Mouse (Mus musculus) cerebellum, adult 2 months (tissue): ENCODE data around the gene Tmem50a.

Experiments used
- CTCF ChIP-seq: fragments of 200-500 bp; IDR thresholded peaks from 2 replicates; pipeline ENCODE4 v1.5.1; 2011; ENCODE audit warnings: low read depth, mild to moderate bottlenecking, control low read depth, low read length, moderate library complexity, borderline replicate concordance; ENCODE audit not compliant: insufficient read depth
- POLR2A ChIP-seq: fragments of 200-500 bp; IDR thresholded peaks from 2 replicates; pipeline ENCODE4 v1.6.1; 2011; ENCODE audit warnings: low read length, control low read depth, borderline replicate concordance; ENCODE audit not compliant: insufficient read depth

- TF ChIP-seq CTCF = no peak
- TF ChIP-seq POLR2A = no peak
Measured at GRCm38 (mm10) chr4:134955196-134955595, 40.4 kb upstream of the Tmem50a start.
